Mouse (Mus musculus) lung, adult 2 months (tissue): ENCODE data around the gene Tmx1.

Source experiments
- CTCF ChIP-seq: fragments of 200-500 bp; IDR thresholded peaks from 2 replicates; pipeline ENCODE4 v1.5.1; 2011; ENCODE audit warnings: mild to moderate bottlenecking, low read length, control low read depth; ENCODE audit not compliant: insufficient read depth
- POLR2A ChIP-seq: fragments of 200-500 bp; IDR thresholded peaks from 2 replicates; pipeline ENCODE4 v1.6.1; 2011; ENCODE audit warnings: low read depth, mild to moderate bottlenecking, control low read depth, low read length, borderline replicate concordance; ENCODE audit errors: extremely low read depth

- TF ChIP-seq CTCF (no peak), POLR2A (no peak)
Measured at GRCm38 (mm10) chr12:70485956-70486355, 33.1 kb downstream of the Tmx1 start.
